Mouse (Mus musculus) ovary, postnatal 36 days (tissue): ENCODE data around the gene Prmt3.

Source experiments
- DNase-seq: peaks from one replicate; pipeline ENCODE4 v3.0.0; 2022; ENCODE audit warnings: low spot score, mixed read lengths

Prmt3 gene

GRCm38 (mm10) chr7:49797171-49797570 lies 19.0 kb downstream of the Prmt3 start:
- DNase-seq, result no peak

GRCm38 (mm10) chr7:49803511-49803910 lies 25.4 kb downstream of the Prmt3 start:
- no peak for DNase-seq

GRCm38 (mm10) chr7:49804638-49805165 lies 26.6 kb downstream of the Prmt3 start:
- no peak for DNase-seq

GRCm38 (mm10) chr7:49805618-49806017 lies 27.5 kb downstream of the Prmt3 start:
- DNase-seq, result no peak

- DNase-seq, result no peak
Observed at GRCm38 (mm10) chr7:49807093-49807682, 29.0 kb downstream of the Prmt3 start.

- no peak for DNase-seq
Observed at GRCm38 (mm10) chr7:49807846-49808622, 29.9 kb downstream of the Prmt3 start.

GRCm38 (mm10) chr7:49809100-49809499 lies 31.0 kb downstream of the Prmt3 start:
- DNase-seq, result no peak

- no peak for DNase-seq
Observed at GRCm38 (mm10) chr7:49809562-49809961, 31.4 kb downstream of the Prmt3 start.

GRCm38 (mm10) chr7:49811346-49811745 lies 33.2 kb downstream of the Prmt3 start:
- DNase-seq, result no peak

GRCm38 (mm10) chr7:49819393-49819792 lies 41.2 kb downstream of the Prmt3 start:
- DNase-seq, result no peak

GRCm38 (mm10) chr7:49821370-49821769 lies 43.2 kb downstream of the Prmt3 start:
- no peak for DNase-seq

- no peak for DNase-seq
Observed at GRCm38 (mm10) chr7:49822028-49822427, 43.9 kb downstream of the Prmt3 start.

- DNase-seq, result no peak
Observed at GRCm38 (mm10) chr7:49823595-49823994, 45.4 kb downstream of the Prmt3 start.

- DNase-seq, result no peak
Observed at GRCm38 (mm10) chr7:49824043-49824442, 45.9 kb downstream of the Prmt3 start.

GRCm38 (mm10) chr7:49824581-49824980 lies 46.4 kb downstream of the Prmt3 start:
- no peak for DNase-seq

- DNase-seq, result no peak
Observed at GRCm38 (mm10) chr7:49825492-49825891, 47.3 kb downstream of the Prmt3 start.

- DNase-seq, result no peak
Observed at GRCm38 (mm10) chr7:49827920-49828319, 49.8 kb downstream of the Prmt3 start.

GRCm38 (mm10) chr7:49842366-49843282 lies 64.5 kb downstream of the Prmt3 start:
- DNase-seq, result peak; percentile 12

GRCm38 (mm10) chr7:49843304-49843933 lies 65.3 kb downstream of the Prmt3 start:
- no peak for DNase-seq

GRCm38 (mm10) chr7:49847939-49848338 lies 69.8 kb downstream of the Prmt3 start:
- no peak for DNase-seq

GRCm38 (mm10) chr7:49853342-49854181 lies 75.4 kb downstream of the Prmt3 start:
- DNase-seq, result no peak
